Mouse (Mus musculus) R1 (cell line): Measurements from ENCODE around the gene Zfp786.

Source experiments
- DNase-seq: peaks from one replicate; pipeline ENCODE4 v3.0.0-alpha.2; 2018; ENCODE audit warnings: low read depth, low spot score

Gene Zfp786

DNA sequence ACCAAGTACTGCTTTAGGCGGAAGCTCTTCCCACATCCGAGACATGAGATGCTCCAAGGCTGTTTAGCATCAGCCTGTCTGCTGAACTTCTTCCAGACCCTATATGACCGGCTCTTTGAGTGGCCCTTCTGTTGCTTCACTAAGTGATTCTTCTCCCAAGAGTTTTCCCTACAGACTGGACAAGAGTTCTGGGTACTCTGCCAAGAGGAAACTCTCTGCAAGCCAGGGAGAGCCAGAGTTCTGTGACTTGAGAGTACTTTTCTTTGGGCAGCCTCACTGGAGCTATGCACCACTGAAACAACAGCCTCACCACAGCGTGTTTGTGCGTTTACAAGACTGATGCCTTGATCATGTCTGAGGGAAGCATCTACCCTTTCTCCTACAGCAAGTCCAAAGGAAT lies 9.4 kb downstream of the Zfp786 start:
- no peak for DNase-seq

GRCm38 (mm10) chr6:47819626-47820325 lies 10.9 kb downstream of the Zfp786 start:
- DNase-seq = peak; percentile 69

DNA sequence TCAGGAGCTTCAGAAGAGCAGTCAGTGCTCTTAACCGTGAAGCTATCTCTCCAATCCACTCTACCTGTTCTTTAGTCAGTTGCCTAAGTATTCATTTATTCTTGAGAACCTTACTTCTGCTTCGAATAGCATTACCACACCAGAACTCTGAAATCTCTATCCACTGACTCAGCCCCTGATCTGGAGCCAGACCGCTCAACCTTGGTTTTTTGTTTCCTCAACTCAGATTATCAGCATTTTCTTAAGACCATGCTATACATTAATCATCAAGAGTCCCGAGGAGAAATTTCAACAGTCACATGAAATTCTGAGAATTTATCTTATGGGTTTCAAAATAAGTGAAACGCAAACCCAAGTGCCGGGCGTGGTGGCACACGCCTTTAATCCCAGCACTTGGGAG lies 11.9 kb downstream of the Zfp786 start:
- DNase-seq = no peak

DNA sequence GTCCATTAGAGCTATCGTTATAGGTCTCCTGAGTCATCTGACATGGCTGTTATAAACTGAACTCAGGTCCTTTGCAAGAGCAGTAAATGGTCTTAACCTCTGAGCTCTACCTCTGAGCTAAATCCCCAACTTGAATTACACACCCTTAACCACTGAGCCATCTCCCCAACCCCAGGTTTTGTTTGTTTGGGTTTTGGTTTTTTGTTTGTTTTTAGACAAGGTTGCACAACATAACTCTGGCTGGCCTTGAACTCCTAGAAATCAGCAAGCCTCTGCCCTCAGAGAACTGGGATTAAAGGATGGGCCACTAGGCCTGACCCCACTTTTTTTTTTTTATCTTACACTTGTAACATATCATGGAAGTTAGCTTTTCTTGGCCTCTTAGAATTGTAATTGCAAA lies 14.5 kb downstream of the Zfp786 start:
- DNase-seq = no peak

- DNase-seq = peak; percentile 100
Observed at GRCm38 (mm10) chr6:47813257-47813878, 17.3 kb downstream of the Zfp786 start, which contains the start of gene Pdia4. Pdia4 (minus strand) TSS chr6:47813430.

- DNase-seq = no peak
Observed at GRCm38 (mm10) chr6:47812271-47812915, 18.3 kb downstream of the Zfp786 start.

GRCm38 (mm10) chr6:47811324-47811723 lies 19.3 kb downstream of the Zfp786 start:
- DNase-seq = no peak

DNA sequence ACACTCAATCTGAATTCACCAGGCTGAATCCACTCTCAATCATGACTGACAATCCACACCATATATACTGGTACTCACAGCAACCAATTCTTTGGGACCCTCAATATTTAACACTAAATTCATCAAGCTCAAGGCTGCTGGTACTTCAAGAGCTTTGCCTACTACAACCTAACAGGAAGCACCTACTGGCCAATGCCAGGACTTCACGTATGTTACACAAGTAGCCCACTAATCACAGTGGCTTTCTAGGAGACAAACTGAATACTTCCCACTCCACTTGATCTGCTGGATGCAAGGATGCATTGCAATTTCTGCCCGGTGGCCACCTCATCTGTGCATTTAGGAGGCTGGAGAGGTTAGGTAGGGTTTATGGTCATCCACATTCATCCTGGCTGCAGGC lies 20.5 kb downstream of the Zfp786 start:
- DNase-seq = peak; percentile 41

- DNase-seq = no peak
Observed at GRCm38 (mm10) chr6:47809053-47809452, 21.6 kb downstream of the Zfp786 start.

GRCm38 (mm10) chr6:47808545-47808944 lies 22.1 kb downstream of the Zfp786 start:
- no peak for DNase-seq

- DNase-seq = no peak
Observed at GRCm38 (mm10) chr6:47807419-47807818, 23.2 kb downstream of the Zfp786 start.

DNA sequence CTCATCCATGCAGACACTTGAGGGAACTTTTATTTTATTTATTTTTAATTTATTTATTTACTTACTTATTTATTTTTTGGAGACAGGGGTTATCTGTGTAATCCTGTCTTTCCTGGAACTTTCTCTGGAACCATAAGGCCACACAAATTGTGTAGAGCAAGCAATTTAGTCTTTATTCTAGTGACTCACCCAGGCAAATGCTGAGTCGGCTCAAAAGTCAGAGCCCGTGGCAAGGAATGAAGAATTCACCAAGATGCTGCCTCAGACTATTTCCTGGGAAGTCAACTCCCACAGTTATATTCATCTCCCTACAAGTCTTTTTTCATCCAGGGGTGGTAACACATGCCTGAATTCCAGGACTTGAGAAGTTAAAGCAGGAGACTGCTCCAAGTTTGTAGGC lies 25.1 kb downstream of the Zfp786 start:
- DNase-seq = no peak

- DNase-seq = peak; percentile 92
Observed at GRCm38 (mm10) chr6:47799079-47799478, 31.6 kb downstream of the Zfp786 start.

DNA sequence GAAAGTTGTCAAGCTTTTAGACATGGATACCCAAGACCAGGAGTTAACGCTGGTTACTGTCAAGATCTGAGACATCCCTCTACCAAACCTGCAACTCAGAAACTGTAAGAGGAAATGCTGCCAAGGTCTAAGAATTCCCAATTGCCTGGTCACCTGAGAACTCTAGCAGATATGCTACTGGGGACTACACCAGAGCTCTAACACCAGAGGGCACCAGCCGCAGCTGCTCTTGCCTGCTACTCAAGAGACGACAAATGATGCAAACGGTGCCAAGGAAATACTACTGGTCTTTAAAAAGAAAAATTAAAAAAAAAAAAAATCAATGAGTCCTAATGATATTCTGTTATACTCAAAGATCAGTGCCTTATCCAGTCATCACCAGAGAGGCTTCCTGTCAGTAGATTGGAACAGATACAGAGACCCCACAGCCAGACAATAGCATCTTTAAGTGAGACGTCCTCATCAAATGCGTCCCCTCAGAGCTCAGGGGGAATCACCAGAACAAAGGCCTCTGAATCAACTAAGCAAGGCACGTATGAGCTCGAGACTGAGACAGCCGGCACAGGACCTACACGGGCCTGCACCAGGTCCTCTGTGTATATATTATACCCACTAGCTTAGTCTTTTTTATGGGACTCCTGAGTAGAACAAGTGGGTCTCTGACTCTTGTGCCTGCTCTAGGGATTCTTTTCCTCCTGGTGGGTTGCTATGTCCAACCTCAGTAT lies 36.4 kb downstream of the Zfp786 start:
- peak; percentile 49 for DNase-seq

GRCm38 (mm10) chr6:47793284-47793683 lies 37.4 kb downstream of the Zfp786 start:
- no peak for DNase-seq

DNA sequence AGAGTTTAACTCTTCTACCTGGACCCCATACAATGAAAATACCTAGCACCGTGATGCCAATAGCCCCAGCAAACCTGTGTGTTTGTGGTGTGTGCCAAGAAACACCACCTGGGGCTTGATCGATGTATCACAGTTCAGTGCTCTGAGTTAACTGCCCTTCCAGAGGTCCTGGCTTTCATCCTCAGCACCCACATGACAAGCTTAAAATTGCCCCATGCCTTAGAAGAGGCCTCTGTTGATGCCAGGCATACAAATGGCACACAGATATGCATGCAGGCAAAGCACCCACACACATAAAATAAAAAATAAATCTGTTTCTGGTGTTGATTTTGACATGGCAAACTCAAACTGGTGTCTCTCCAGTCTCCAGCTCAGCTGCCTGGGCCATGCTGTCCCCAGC lies 38.1 kb downstream of the Zfp786 start:
- no peak for DNase-seq

- DNase-seq = peak; percentile 85
Observed at GRCm38 (mm10) chr6:47790745-47791144, 39.9 kb downstream of the Zfp786 start.

DNA sequence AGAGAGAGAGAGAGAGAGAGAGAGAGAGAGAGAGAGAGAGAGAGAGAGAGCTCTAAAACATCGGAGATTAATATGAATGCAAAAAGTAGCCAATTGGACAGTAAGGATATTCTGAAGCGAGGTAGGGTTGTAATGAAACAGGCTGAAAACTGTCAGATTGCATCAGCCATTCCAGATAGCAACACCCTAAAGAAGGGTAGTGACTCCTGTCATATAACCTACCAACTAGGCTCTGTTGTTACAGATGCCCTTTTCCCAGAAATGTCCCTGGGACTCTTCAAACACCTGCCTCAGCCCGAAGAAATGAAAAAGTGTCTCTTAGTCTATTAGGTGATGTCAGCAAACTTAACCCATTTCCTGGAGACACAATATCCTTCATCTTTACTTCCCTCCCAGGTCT lies 41.8 kb downstream of the Zfp786 start:
- DNase-seq = no peak

DNA sequence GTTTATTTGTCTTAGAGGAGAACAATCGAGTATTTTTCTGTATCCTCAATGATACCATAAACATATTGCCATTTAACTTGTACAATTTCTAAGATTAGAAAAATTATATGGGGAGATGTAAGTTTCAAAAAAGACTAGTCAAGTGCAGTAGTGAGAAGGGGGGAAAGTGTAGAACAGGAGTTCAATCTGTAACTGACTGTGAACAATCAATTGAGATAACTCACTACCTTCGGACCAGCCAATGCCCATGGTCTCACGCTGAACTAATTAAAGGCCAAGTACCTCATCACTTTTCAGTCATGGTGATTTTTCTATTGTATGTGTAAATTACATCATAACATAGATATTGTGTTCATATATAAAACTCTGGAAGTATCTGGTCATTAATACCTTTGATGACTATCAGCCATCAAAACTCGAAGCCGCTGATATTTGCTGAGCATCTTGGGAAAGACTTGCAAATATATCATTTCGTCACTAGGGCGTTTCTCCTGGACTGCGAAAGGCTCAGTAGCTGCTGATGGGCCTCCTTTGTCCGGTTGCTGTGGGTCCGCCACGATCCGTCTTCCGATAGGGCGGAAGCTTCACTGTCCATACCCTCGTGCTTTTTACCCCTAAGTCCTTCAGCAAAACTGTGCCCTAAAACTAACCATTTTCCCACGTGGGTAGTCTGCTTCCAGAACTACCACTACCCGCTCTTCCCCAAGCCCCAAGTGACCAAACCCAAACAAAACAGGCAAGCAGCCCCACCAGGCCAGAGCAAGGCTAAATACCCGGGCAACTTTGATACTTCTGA lies 42.5 kb downstream of the Zfp786 start:
- peak; percentile 91 for DNase-seq

DNA sequence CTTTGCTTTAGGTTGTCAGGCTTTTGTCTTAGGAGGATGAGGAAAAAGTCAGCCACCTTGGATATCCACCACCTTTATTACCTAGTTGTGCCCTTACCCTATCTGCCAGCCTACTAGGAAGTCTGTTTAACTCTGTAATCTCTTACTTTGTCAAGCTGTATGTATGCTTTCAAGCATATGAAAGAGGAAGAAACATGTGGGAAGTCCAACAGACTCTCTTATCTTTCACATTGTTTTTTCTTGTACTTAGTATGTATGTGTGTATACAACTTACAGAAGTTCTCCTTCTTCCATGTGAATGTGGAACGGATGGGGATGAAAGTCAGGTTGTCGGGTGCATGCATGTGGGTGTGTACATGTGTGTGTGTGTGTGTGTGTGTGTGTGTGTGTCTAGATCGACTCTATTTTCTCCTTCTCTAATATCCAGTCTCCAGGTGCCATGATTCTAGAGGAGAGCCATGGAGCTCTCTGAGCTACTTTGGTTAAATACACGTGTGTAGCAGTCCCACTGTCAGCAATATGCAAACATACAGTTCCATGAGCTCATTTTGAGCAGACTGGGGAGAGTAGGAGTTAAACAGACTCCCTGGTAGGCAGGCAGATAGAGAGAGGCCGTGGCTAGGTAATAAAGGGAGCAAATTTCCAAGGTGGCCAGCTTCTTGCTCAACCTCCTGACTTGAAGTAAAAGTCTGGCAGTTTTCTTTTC lies 45.8 kb downstream of the Zfp786 start:
- no peak for DNase-seq
